Mouse (Mus musculus) mammary gland, adult 2 months (tissue): ENCODE measurements around the gene Klrb1f. TPM values are rescaled to one million over a fixed set of nuclear protein-coding genes. Genes with fewer than 3 reads are reported as not detected.

Source experiments
- polyA plus RNA-seq: library from polyadenylated mRNA; depleted of rRNA; stranded (reverse); fragments of >200 nt; gene quantifications from 2 replicates; pipeline ENCODE4 v1.2.3, GENCODE M21; 2012; ENCODE audit warnings: low replicate concordance; rRNA removed

Gene Klrb1f
- polyA plus RNA-seq, result 0.73 and 1.0 TPM in 2 replicates

DNA sequence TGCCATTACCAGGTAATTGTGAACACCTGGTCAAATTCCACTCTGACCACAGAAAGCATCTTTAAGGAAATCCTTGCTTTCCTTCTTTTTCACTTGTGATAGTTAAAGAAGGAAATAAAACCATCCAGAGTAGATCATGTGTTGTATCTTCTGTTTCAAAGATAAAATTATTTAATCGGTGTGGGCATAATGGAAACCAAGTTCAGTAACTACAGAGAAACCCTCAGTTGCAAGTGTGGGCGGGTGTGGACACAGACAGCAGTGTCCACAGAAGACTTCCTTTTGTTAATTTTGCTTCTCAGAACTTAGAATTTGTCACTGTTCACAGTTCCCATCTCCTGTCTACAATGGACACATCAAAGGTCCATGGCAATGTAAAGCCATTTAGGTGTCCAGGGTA, at the start of gene Klrb1f:
Klrb1f (plus strand) TSS at position 301 of the 400 bp plus-strand sequence.

DNA sequence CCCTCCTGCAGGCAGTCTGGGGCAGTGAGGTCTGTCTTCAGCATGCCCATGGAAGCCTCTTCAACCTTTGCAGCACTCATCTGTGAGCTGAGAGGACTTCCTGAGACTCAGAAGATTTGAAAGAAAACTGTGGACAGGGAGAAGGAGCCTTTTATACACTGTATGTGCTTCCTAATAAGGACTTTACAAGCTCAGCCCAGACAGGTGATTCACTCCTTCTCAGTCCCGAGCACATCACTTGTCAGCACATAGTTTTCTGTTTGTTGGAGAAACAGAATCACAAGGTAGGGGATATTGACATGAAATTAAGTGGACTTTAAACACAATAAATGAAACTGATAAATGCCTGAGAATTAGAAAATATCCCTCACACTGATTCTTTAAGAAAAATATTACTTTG, 55.1 kb downstream of the Klrb1f start, which contains the start of gene Clec2e:
Clec2e (minus strand) TSS at position 120 of the 400 bp plus-strand sequence.

Other genes with a start within 250 kb of the Klrb1f start
- gene Gm44511, start 219.6 kb upstream of the Klrb1f start, polyA plus RNA-seq, result not detected in 2 replicates
- gene Klrb1b, start 219.6 kb upstream of the Klrb1f start, polyA plus RNA-seq, result 0.44 and 0.72 TPM in 2 replicates
- 1.7 and 2.9 TPM in 2 replicates for gene Clec2i, start 158.3 kb upstream of the Klrb1f start, polyA plus RNA-seq
- gene BC035044, start 154.8 kb upstream of the Klrb1f start, polyA plus RNA-seq, result 2.2 and 4.7 TPM in 2 replicates
- not detected in 2 replicates for gene Clec2g, start 111.5 kb upstream of the Klrb1f start, polyA plus RNA-seq
- gene Clec2e, start 55.0 kb downstream of the Klrb1f start, polyA plus RNA-seq, result 0.14 TPM in 1 of 2 replicates, not detected in the other
- gene Clec2d, start 134.7 kb downstream of the Klrb1f start, polyA plus RNA-seq, result 63.7 and 107 TPM in 2 replicates
- gene Cd69, start 229.5 kb downstream of the Klrb1f start, polyA plus RNA-seq, result 3.3 and 5.4 TPM in 2 replicates